In the genomic region with DNA sequence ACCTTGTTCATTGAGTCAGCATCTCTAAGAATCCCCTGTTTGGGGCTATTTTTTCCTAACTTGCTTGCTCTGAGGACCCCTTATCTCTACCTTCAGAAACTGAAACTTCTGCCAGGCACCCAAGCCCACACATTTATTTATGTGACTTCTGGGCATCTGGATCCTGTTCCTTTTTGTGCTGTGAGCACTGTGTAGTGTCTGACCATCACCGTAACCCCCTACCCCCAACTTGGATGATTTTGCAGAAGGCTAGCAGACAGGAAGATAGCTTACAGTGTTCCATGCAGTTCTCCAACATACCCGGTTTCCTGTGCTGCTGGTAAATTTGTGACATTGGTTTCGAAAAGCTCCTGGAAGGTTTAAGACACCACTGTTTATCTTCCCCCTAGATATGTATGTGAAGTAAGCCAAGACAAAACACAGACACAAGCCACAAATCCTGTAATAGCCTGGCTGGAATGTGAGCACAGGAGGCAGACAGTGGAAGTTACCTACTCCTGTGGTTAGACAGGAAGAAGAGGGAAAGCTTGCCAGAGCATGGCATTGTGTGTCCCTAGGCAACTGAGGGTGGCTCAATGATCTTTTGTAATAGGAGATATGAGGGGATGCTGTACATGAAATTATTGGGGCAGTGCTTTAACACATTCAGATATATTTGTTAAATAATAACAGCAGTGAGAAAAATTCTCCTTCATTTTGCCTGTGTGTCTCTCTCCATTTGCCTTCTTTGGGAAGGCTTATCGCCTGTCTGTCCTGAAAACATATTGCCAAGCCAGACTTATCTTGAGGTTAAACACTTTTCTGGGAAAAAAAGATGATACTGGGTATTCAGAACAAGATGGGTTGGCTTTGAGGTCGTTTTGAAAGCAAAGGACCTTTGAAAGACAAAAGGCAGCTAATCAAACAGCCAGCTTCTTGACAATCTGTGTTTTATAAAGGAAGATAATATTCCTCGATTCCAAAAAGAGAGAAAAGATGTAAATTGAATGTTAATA, we compare ENCODE assay signal across 15 mouse cellular contexts. TPM values are rescaled to one million over a fixed set of nuclear protein-coding genes. Genes with fewer than 3 reads are reported as not detected.
DNase-seq lines count a peak whose midpoint lies in the region; ATAC-seq and TF ChIP-seq lines count a peak whose summit lies in the region.
"Had no signal": no experiment of that assay in that cellular context is flagged by ENCODE, and none has a peak within 500 bp of the region (broad histone marks: within the 10 kb centered on the region; RNA-seq: fewer than 3 reads in every experiment).

No protein-coding gene starts in this region.

- no peak overlapping the region for H3K9ac ChIP-seq in heart, embryonic 12.5 days
- H3K9ac ChIP-seq in midbrain, embryonic 14.5 days (replicated peaks; ENCODE audit: low read length), result no peak overlapping the region
- H3K9ac ChIP-seq in midbrain, embryonic 16.5 days (ENCODE audit: low read depth, low read length), result no peak overlapping the region
- H3K9ac ChIP-seq in embryonic facial prominence, embryonic 13.5 days, result no peak overlapping the region

- H3K4me2 ChIP-seq in heart, embryonic 12.5 days, result peak overlapping the region; percentile 31
- H3K4me2 ChIP-seq in midbrain, embryonic 14.5 days (ENCODE audit: low read length), result no peak overlapping the region
- no peak overlapping the region for H3K4me2 ChIP-seq in midbrain, embryonic 16.5 days (ENCODE audit: low read length)
- no peak overlapping the region for H3K4me2 ChIP-seq in embryonic facial prominence, embryonic 13.5 days

- H3K9me3 ChIP-seq in heart, embryonic 12.5 days (replicated peaks), result no peaks in the 10 kb centered on the region
- no peaks in the 10 kb centered on the region for H3K9me3 ChIP-seq in midbrain, embryonic 14.5 days (ENCODE audit: control insufficient read depth, low read length)
- H3K9me3 ChIP-seq in midbrain, embryonic 16.5 days (replicated peaks; ENCODE audit: control insufficient read depth, low read length, poor library complexity, severe bottlenecking), result no peaks in the 10 kb centered on the region
- no peaks in the 10 kb centered on the region for H3K9me3 ChIP-seq in embryonic facial prominence, embryonic 13.5 days

- no peak for TF ChIP-seq CTCF in lung, adult 2 months (IDR thresholded peaks at IDR 0.05; ENCODE audit: insufficient read depth, low read length)

- no peak for TF ChIP-seq POLR2A in lung, adult 2 months (IDR thresholded peaks at IDR 0.05; ENCODE audit: borderline replicate concordance, extremely low read depth, low read depth, low read length)

- no peak for DNase-seq in heart, adult 8-10 months (ENCODE audit: low spot score)
- no peak for DNase-seq in midbrain, embryonic 14.5 days
- no peak for DNase-seq in lung, adult 2 months
- no peak for DNase-seq in retina, postnatal 1 day
- DNase-seq: adrenal gland, postnatal 36 days; cerebellum, adult 9-10 months; gastrocnemius, adult 2 months; kidney, postnatal 25 days; thymus, postnatal 36 days had no signal

- H3K36me3 ChIP-seq in heart, embryonic 12.5 days, result no peaks in the 10 kb centered on the region
- H3K36me3 ChIP-seq in midbrain, embryonic 14.5 days (ENCODE audit: control insufficient read depth, insufficient read depth, low read length), result no peaks in the 10 kb centered on the region
- no peaks in the 10 kb centered on the region for H3K36me3 ChIP-seq in midbrain, embryonic 16.5 days (ENCODE audit: control insufficient read depth, insufficient read depth, low read length)
- no peaks in the 10 kb centered on the region for H3K36me3 ChIP-seq in embryonic facial prominence, embryonic 13.5 days

- H3K4me1 ChIP-seq in heart, embryonic 12.5 days (replicated peaks), result peaks cover 50% of the 10 kb centered on the region
- H3K4me1 ChIP-seq in midbrain, embryonic 14.5 days (ENCODE audit: control insufficient read depth, insufficient read depth, low read length), result peaks cover 4% of the 10 kb centered on the region; the same call in 1 of the 2 replicates
- peaks cover 5% of the 10 kb centered on the region; the same call in 1 of the 2 replicates for H3K4me1 ChIP-seq in midbrain, embryonic 16.5 days (ENCODE audit: control insufficient read depth, insufficient read depth, low read length)
- H3K4me1 ChIP-seq in embryonic facial prominence, embryonic 13.5 days, result peaks cover 17% of the 10 kb centered on the region
- H3K4me1 ChIP-seq in lung, adult 2 months (ENCODE audit: control insufficient read depth, insufficient read depth, low read length), result peaks cover 5% of the 10 kb centered on the region

- H3K4me3 ChIP-seq in heart, embryonic 12.5 days, result no peak overlapping the region
- H3K4me3 ChIP-seq in midbrain, embryonic 14.5 days (replicated peaks; ENCODE audit: low read depth, low read length), result no peak overlapping the region
- no peak overlapping the region for H3K4me3 ChIP-seq in midbrain, embryonic 16.5 days (ENCODE audit: low read depth, low read length)
- H3K4me3 ChIP-seq in embryonic facial prominence, embryonic 13.5 days, result no peak overlapping the region
- no peak overlapping the region for H3K4me3 ChIP-seq in lung, adult 2 months (replicated peaks; ENCODE audit: extremely low read depth, low read depth, low read length)
- H3K4me3 ChIP-seq: gastrocnemius, adult 2 months had no signal

- ATAC-seq in heart, embryonic 12.5 days (ENCODE audit: insufficient number of reproducible peaks, low FRiP score), result peak; percentile 76
- no peak for ATAC-seq in midbrain, embryonic 14.5 days (ENCODE audit: low FRiP score, low TSS enrichment)
- no peak for ATAC-seq in midbrain, embryonic 16.5 days
- ATAC-seq in embryonic facial prominence, embryonic 13.5 days (ENCODE audit: insufficient number of reproducible peaks, insufficient read depth, low FRiP score, low TSS enrichment, low read depth), result 0 out of 2 replicates have a peak, but pooled peaks have one; percentile 37
- peak; percentile 58 for ATAC-seq in megakaryocyte-erythroid progenitor cell, adult 5-6 weeks (replicated peaks; ENCODE audit: low FRiP score, low TSS enrichment, poor library complexity, severe bottlenecking)
- ATAC-seq: hindbrain, embryonic 16.5 days; lung, postnatal 0 days had no signal

- peak overlapping the region; percentile 81 for H3K27ac ChIP-seq in heart, embryonic 12.5 days (ENCODE audit: poor library complexity, severe bottlenecking)
- peak overlapping the region; percentile 32 for H3K27ac ChIP-seq in midbrain, embryonic 14.5 days (replicated peaks; ENCODE audit: low read depth, low read length)
- no peak overlapping the region for H3K27ac ChIP-seq in midbrain, embryonic 16.5 days (ENCODE audit: low read length)
- H3K27ac ChIP-seq in embryonic facial prominence, embryonic 13.5 days, result no peak overlapping the region
- H3K27ac ChIP-seq: gastrocnemius, adult 2 months had no signal

- H3K27me3 ChIP-seq in heart, embryonic 12.5 days (replicated peaks), result no peaks in the 10 kb centered on the region
- H3K27me3 ChIP-seq in midbrain, embryonic 14.5 days (ENCODE audit: control insufficient read depth, insufficient read depth, low read length), result no peaks in the 10 kb centered on the region
- H3K27me3 ChIP-seq in midbrain, embryonic 16.5 days (ENCODE audit: control insufficient read depth, insufficient read depth, low read depth, low read length), result no peaks in the 10 kb centered on the region
- H3K27me3 ChIP-seq in embryonic facial prominence, embryonic 13.5 days, result no peaks in the 10 kb centered on the region

- 19% methylated on average over 6 of the region's 6 CpGs for WGBS in heart, embryonic 12.5 days
- WGBS in midbrain, embryonic 14.5 days, result 70% methylated on average over 6 of the region's 6 CpGs
- whole genome bisulfite sequencing in midbrain, embryonic 16.5 days, result 67% methylated on average over 6 of the region's 6 CpGs
- WGBS in embryonic facial prominence, embryonic 13.5 days, result 55% methylated on average over 6 of the region's 6 CpGs
- 35% methylated on average over 6 of the region's 6 CpGs for WGBS in lung, adult 2 months

RNA-seq across cellular contexts. Expression of a gene that starts 42.6 kb away (rescaled TPM):
- 25.9 TPM in 2 replicates for polyA plus RNA-seq in heart, embryonic 12.5 days (2016; fragmentation: Nextera tagmentation; extraction: Ambion mirVana)
- total RNA-seq in heart, adult 8-10 months (2022), result 100 to 1,000 TPM in 1 of 4 experiments, 10 to 100 TPM in 3; 92.5 to 103 (median 96.8) TPM
- polyA plus RNA-seq in midbrain, embryonic 14.5 days (2014; fragmentation: Nextera tagmentation; extraction: Ambion mirVana), result 23.7 and 24.1 TPM in 2 replicates
- polyA plus RNA-seq in midbrain, embryonic 16.5 days (2015; fragmentation: Nextera tagmentation; extraction: Ambion mirVana), result 22.3 and 23.5 TPM in 2 replicates
- 14.3 and 14.7 TPM in 2 replicates for polyA plus RNA-seq in embryonic facial prominence, embryonic 13.5 days (2015; fragmentation: Nextera tagmentation; extraction: Ambion mirVana)
- 5.7 and 10.0 TPM in 2 replicates for total RNA-seq in megakaryocyte-erythroid progenitor cell, adult 5-6 weeks (2014; fragmentation: Nextera tagmentation)
- total RNA-seq in megakaryocyte-erythroid progenitor cell, adult 5-6 weeks (2017), result 8.5 and 12.4 TPM in 2 replicates
- polyA plus RNA-seq in lung, adult 2 months (2012; rRNA removed), result 5.7 and 8.0 TPM in 2 replicates

Comparison
In these comparisons a context has a peak if more than half of its experiments do, and no peak if none do; other contexts are left out.
1. H3K27ac ChIP-seq: peak in heart, embryonic 12.5 days (single experiment) and midbrain, embryonic 14.5 days (single experiment); none in midbrain, embryonic 16.5 days (single experiment) and embryonic facial prominence, embryonic 13.5 days (single experiment).
2. ATAC-seq: peak in heart, embryonic 12.5 days (single experiment), embryonic facial prominence, embryonic 13.5 days (single experiment) and megakaryocyte-erythroid progenitor cell, adult 5-6 weeks (single experiment); none in midbrain, embryonic 14.5 days (single experiment) and midbrain, embryonic 16.5 days (single experiment).